Mouse (Mus musculus): Measurements from ENCODE around the gene Vamp1. TPM values are rescaled to one million over a fixed set of nuclear protein-coding genes. Genes with fewer than 3 reads are reported as not detected.
"Not testable (repeated sequence)": the region's sequence is repeated elsewhere in the genome, so short reads cannot be mapped to it uniquely, and the experiment has no call there.

Vamp1 gene
- polyA plus RNA-seq, 1 experiment from 2014 or later: 11.3 TPM

GRCm38 (mm10) chr6:125282721-125283120 lies 67.4 kb downstream of the Vamp1 start:
- H3K4me2 ChIP-seq; H3K27me3 ChIP-seq; H3K9me3 ChIP-seq; H3K4me3 ChIP-seq; H3K9ac ChIP-seq; H3K27ac ChIP-seq; ATAC-seq (ENCODE audit: low FRiP score); H3K36me3 ChIP-seq; H3K4me1 ChIP-seq (replicated peaks): not testable (repeated sequence)
- WGBS: 94% methylated on average over 13 of the region's 13 CpGs

- no peak for ATAC-seq (ENCODE audit: low FRiP score)
- no peaks in the 10 kb centered on the region for H3K36me3 ChIP-seq
These were observed 68.9 kb downstream of the Vamp1 start for GRCm38 (mm10) chr6:125284250-125284649.

GRCm38 (mm10) chr6:125284751-125285150 lies 69.4 kb downstream of the Vamp1 start:
- no peak overlapping the region for H3K4me2 ChIP-seq
- H3K27ac ChIP-seq: no peak overlapping the region
- no peak overlapping the region for H3K9ac ChIP-seq
- ATAC-seq (ENCODE audit: low FRiP score): no peak
- no peaks in the 10 kb centered on the region for H3K9me3 ChIP-seq
- no peaks in the 10 kb centered on the region for H3K27me3 ChIP-seq
- 92% methylated on average over 7 of the region's 7 CpGs for WGBS
- no peaks in the 10 kb centered on the region for H3K36me3 ChIP-seq
- no peak overlapping the region for H3K4me3 ChIP-seq
- H3K4me1 ChIP-seq (replicated peaks): no peaks in the 10 kb centered on the region

More at GRCm38 (mm10) chr6:125284250-125284649, 68.9 kb downstream of the Vamp1 start:
- Histone ChIP-seq H3K4me1 (replicated peaks) (no peaks in the 10 kb centered on the region), H3K27ac (no peak overlapping the region), H3K4me2 (no peak overlapping the region), H3K9me3 (no peaks in the 10 kb centered on the region), H3K4me3 (no peak overlapping the region), H3K9ac (no peak overlapping the region), H3K27me3 (no peaks in the 10 kb centered on the region)
- 49% methylated on average over 8 of the region's 8 CpGs for WGBS

GRCm38 (mm10) chr6:125285890-125286289 lies 70.5 kb downstream of the Vamp1 start, which contains the start of gene Tuba3a:
Gene Tuba3a, minus strand, starts transcription at chr6:125286042.
- Histone ChIP-seq H3K4me2 (no peak within 1 kb of the TSS), H3K36me3 (no peaks in the 10 kb centered on the region), H3K4me3 (no peak within 1 kb of the TSS), H3K27me3 (no peaks in the 10 kb centered on the region), H3K27ac (no peak within 1 kb of the TSS), H3K9ac (no peak within 1 kb of the TSS), H3K9me3 (no peaks in the 10 kb centered on the region), H3K4me1 (replicated peaks) (no peaks in the 10 kb centered on the region)
- 97% methylated on average over 22 of the region's 22 CpGs for WGBS
- ATAC-seq (ENCODE audit: low FRiP score): no peak

DNA sequence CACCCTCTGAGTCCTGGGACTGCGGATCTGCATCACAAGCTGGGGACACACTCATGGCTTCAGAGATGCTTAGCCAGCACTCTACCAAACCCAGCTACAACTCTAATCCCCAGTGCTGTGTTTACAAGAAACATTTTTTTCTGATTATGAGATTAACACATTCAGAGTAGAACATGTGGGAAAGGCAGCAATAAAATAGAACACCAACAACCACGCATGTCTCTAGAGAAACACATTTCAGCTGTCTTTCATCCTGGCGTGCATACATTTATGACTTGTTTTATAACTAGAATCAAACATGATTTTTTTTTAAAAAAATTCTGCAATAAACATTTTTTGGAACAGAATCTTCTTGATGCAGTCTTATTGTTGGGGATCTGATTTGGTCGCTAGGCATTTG lies 71.6 kb downstream of the Vamp1 start:
- WGBS: 89% methylated on average over 4 of the region's 4 CpGs
- ATAC-seq (ENCODE audit: low FRiP score): no peak
- Histone ChIP-seq H3K4me3 (no peak overlapping the region), H3K9me3 (no peaks in the 10 kb centered on the region), H3K4me2 (no peak overlapping the region), H3K4me1 (replicated peaks) (no peaks in the 10 kb centered on the region), H3K36me3 (no peaks in the 10 kb centered on the region), H3K27ac (no peak overlapping the region), H3K27me3 (no peaks in the 10 kb centered on the region), H3K9ac (no peak overlapping the region)

DNA sequence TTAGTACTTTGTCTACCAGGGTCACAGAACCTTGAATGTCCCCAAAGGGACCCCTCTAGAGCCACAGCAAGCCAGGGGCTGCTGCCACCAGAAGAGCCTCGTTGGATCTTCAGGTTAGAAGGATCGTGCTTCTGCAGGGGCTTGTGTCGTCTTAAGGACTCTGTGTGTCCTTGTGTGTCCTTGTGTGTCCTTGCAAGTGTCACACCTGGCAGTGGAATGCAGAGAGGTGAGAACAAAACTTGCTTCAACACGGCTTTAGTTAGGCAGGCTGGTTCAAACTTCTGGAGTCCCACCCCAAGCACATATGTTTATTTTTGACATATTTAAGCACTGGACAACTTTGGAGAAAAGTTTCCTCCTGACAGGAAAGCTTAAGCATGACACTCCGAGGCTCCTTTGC lies 73.4 kb downstream of the Vamp1 start:
- no peaks in the 10 kb centered on the region for H3K9me3 ChIP-seq
- H3K4me2 ChIP-seq: no peak overlapping the region
- H3K9ac ChIP-seq: no peak overlapping the region
- H3K4me3 ChIP-seq: no peak overlapping the region
- no peak overlapping the region for H3K27ac ChIP-seq
- WGBS: 86% methylated on average over 5 of the region's 5 CpGs
- H3K36me3 ChIP-seq: no peaks in the 10 kb centered on the region
- no peak for ATAC-seq (ENCODE audit: low FRiP score)
- H3K27me3 ChIP-seq: no peaks in the 10 kb centered on the region
- H3K4me1 ChIP-seq (replicated peaks): no peaks in the 10 kb centered on the region

- Histone ChIP-seq H3K9ac (no peak overlapping the region), H3K27ac (no peak overlapping the region), H3K4me3 (no peak overlapping the region), H3K4me1 (replicated peaks) (no peaks in the 10 kb centered on the region), H3K4me2 (no peak overlapping the region), H3K9me3 (no peaks in the 10 kb centered on the region), H3K27me3 (no peaks in the 10 kb centered on the region), H3K36me3 (no peaks in the 10 kb centered on the region)
- 79% methylated on average over 4 of the region's 4 CpGs for WGBS
- no peak for ATAC-seq (ENCODE audit: low FRiP score)
These were observed 76.0 kb downstream of the Vamp1 start for GRCm38 (mm10) chr6:125291329-125291728.

DNA sequence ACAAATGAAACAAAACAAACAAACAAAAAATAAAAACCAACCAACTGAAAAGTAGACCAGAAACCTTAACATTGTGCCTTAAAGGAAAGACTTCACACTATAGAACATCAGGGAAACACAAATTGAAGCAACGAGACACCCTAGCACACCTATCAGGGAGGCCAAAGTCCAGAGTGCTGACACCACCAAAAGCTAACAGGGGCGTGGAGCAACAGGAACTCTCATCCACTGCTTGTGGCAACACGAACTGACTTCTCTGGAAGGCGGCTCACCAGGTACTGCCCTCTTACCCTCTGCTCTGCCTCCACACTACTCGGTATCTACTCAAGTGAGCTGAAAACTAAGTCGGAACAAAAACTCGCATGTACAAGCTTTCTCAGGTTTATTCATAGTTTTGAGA lies 76.9 kb downstream of the Vamp1 start:
- H3K27me3 ChIP-seq: no peaks in the 10 kb centered on the region
- no peak for ATAC-seq (ENCODE audit: low FRiP score)

DNA sequence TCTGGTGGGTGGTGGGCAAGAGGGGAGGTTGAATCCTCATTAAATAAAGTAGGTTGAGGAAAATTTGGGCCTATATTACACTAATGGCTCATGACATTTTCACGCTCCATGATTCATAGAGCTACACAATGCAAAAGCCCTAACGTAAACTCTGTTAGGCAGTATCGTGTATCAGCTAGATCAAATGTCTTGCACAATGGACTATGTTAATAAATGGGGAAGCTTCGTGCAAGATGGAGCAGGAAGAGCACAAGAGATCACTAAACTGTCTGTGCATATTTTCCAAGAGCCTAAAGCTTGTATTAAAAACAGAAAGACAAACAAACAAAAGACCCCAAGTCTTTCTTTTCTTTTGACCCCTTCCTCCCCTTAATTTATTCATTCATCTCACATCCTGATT lies 78.7 kb downstream of the Vamp1 start:
- Histone ChIP-seq H3K4me1 (replicated peaks) (no peaks in the 10 kb centered on the region), H3K4me2 (no peak overlapping the region), H3K27me3 (no peaks in the 10 kb centered on the region), H3K9ac (no peak overlapping the region), H3K4me3 (no peak overlapping the region), H3K36me3 (no peaks in the 10 kb centered on the region), H3K9me3 (no peaks in the 10 kb centered on the region), H3K27ac (no peak overlapping the region)
- no peak for ATAC-seq (ENCODE audit: low FRiP score)
- WGBS: 85% methylated on average over 4 of the region's 4 CpGs

More for the DNA sequence above, 76.9 kb downstream of the Vamp1 start:
- H3K9ac ChIP-seq: no peak overlapping the region
- no peak overlapping the region for H3K4me2 ChIP-seq
- H3K9me3 ChIP-seq: no peaks in the 10 kb centered on the region
- H3K36me3 ChIP-seq: no peaks in the 10 kb centered on the region
- no peaks in the 10 kb centered on the region for H3K4me1 ChIP-seq (replicated peaks)
- WGBS: 93% methylated on average over 7 of the region's 7 CpGs
- H3K27ac ChIP-seq: no peak overlapping the region
- H3K4me3 ChIP-seq: no peak overlapping the region

Small RNAs within 50 kb of the gene (microRNA-seq; reads per million reads assigned to microRNA genes)
- gene Mir3098 (0.93 reads per million), gene Mir8113 (not detected)

Other genes with a start within 250 kb of the Vamp1 start
- gene Pianp, start 218.9 kb upstream of the Vamp1 start, polyA plus RNA-seq (2015; fragmentation: Nextera tagmentation; extraction: Ambion mirVana): 29.3 and 31.6 TPM in 2 replicates
- gene Zfp384, start 206.4 kb upstream of the Vamp1 start, polyA plus RNA-seq (2015; fragmentation: Nextera tagmentation; extraction: Ambion mirVana): 17.7 and 20.4 TPM in 2 replicates
- gene Ing4, start 175.8 kb upstream of the Vamp1 start, polyA plus RNA-seq (2015; fragmentation: Nextera tagmentation; extraction: Ambion mirVana): 168 and 175 TPM in 2 replicates
- gene Acrbp, start 165.9 kb upstream of the Vamp1 start, polyA plus RNA-seq (2015; fragmentation: Nextera tagmentation; extraction: Ambion mirVana): 17.5 and 19.7 TPM in 2 replicates
- gene Lpar5, start 147.6 kb upstream of the Vamp1 start, polyA plus RNA-seq (2015; fragmentation: Nextera tagmentation; extraction: Ambion mirVana): 0.55 and 0.65 TPM in 2 replicates
- gene Chd4, start 119.6 kb upstream of the Vamp1 start, polyA plus RNA-seq (2015; fragmentation: Nextera tagmentation; extraction: Ambion mirVana): 123 and 126 TPM in 2 replicates
- gene Nop2, start 83.6 kb upstream of the Vamp1 start, polyA plus RNA-seq (2015; fragmentation: Nextera tagmentation; extraction: Ambion mirVana): 47.9 and 48.6 TPM in 2 replicates
- gene Iffo1, start 70.3 kb upstream of the Vamp1 start, polyA plus RNA-seq (2015; fragmentation: Nextera tagmentation; extraction: Ambion mirVana): 17.2 and 19.7 TPM in 2 replicates
- gene Gapdh, start 49.1 kb upstream of the Vamp1 start, polyA plus RNA-seq (2015; fragmentation: Nextera tagmentation; extraction: Ambion mirVana): 1,320 and 1,327 TPM in 2 replicates
- gene Ncapd2, start 23.9 kb upstream of the Vamp1 start, polyA plus RNA-seq (2015; fragmentation: Nextera tagmentation; extraction: Ambion mirVana): 56.7 and 62.9 TPM in 2 replicates
- gene Mrpl51, start 23.8 kb upstream of the Vamp1 start, polyA plus RNA-seq (2015; fragmentation: Nextera tagmentation; extraction: Ambion mirVana): 158 and 164 TPM in 2 replicates
- gene Tapbpl, start 16.3 kb downstream of the Vamp1 start, polyA plus RNA-seq (2015; fragmentation: Nextera tagmentation; extraction: Ambion mirVana): 4.3 and 5.0 TPM in 2 replicates
- 1.5 and 2.2 TPM in 2 replicates for gene Cd27, start 21.5 kb downstream of the Vamp1 start, polyA plus RNA-seq (2015; fragmentation: Nextera tagmentation; extraction: Ambion mirVana)
- not detected in 2 replicates for gene Tuba3a, start 70.5 kb downstream of the Vamp1 start, polyA plus RNA-seq (2015; fragmentation: Nextera tagmentation; extraction: Ambion mirVana)
- gene Ltbr, start 98.3 kb downstream of the Vamp1 start, polyA plus RNA-seq (2015; fragmentation: Nextera tagmentation; extraction: Ambion mirVana): 13.5 and 15.2 TPM in 2 replicates
- 0.29 and 0.31 TPM in 2 replicates for gene Scnn1a, start 105.1 kb downstream of the Vamp1 start, polyA plus RNA-seq (2015; fragmentation: Nextera tagmentation; extraction: Ambion mirVana)
- 15.1 and 15.7 TPM in 2 replicates for gene Tnfrsf1a, start 133.8 kb downstream of the Vamp1 start, polyA plus RNA-seq (2015; fragmentation: Nextera tagmentation; extraction: Ambion mirVana)
- 0.12 TPM in 2 replicates for gene Plekhg6, start 165.2 kb downstream of the Vamp1 start, polyA plus RNA-seq (2015; fragmentation: Nextera tagmentation; extraction: Ambion mirVana)

Data from hindbrain, embryonic 13.5 days (tissue).